Mouse (Mus musculus) NIH3T3 (cell line): Measurements from ENCODE around the gene Dennd4a.
A peak's percentile ranks its signal among the peaks of the same experiment; 100 is the strongest.

Experiments used
- DNase-seq: peaks from one replicate; pipeline ENCODE4 v3.0.0-alpha.2; 2012; ENCODE audit warnings: low read depth

Gene Dennd4a

DNA sequence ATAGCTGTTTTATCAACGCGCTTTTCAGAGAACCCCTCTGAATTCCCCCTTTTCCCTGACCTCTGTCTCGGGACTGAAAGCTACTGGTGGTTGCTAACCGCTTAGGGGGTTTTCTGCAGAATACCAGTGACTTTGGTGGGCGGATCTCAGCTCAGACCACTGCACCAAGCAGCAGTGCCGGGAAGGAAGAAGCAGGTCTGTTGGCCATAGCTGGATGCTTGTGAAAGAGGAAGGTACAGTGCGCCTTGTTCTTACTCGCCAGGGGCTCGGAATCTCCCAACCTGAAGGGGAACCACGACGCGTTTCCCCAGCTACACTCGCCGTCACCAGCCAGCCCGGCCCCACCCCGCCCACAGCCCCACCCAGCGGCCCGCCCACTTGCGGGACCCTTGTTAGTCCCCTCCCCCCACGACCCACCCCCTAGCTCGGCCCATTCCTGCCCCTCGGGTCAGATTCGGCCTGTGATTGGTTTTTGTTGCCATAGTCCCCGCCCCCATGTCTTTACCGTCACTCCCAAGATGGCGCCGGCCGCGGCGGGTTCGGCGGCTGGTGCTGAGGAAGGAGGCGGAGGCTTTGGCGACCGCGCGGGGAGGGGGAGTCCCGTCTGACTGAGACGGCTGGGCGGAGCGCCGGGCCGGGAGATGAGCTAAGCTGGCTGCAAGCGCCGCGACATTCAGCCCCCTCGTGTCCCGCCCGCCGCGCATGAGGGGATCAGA is at the start of gene Dennd4a:
TSS of gene Dennd4a (plus strand) at position 519 of the 716 bp plus-strand sequence.
- DNase-seq: peak; percentile 98

GRCm38 (mm10) chr9:64764824-64765223 is 46.3 kb upstream of the Dennd4a start:
- DNase-seq: no peak

GRCm38 (mm10) chr9:64766136-64766535 is 45.0 kb upstream of the Dennd4a start:
- DNase-seq: no peak

GRCm38 (mm10) chr9:64767796-64768195 is 43.3 kb upstream of the Dennd4a start:
- DNase-seq: no peak

- peak; percentile 72 for DNase-seq
Measured at GRCm38 (mm10) chr9:64769066-64769695, 42.0 kb upstream of the Dennd4a start.

- DNase-seq: no peak
Measured at GRCm38 (mm10) chr9:64769911-64770310, 41.2 kb upstream of the Dennd4a start.

- DNase-seq: no peak
Measured at GRCm38 (mm10) chr9:64770411-64770849, 40.7 kb upstream of the Dennd4a start.

- DNase-seq: no peak
Measured at GRCm38 (mm10) chr9:64771236-64771635, 39.9 kb upstream of the Dennd4a start.

DNA sequence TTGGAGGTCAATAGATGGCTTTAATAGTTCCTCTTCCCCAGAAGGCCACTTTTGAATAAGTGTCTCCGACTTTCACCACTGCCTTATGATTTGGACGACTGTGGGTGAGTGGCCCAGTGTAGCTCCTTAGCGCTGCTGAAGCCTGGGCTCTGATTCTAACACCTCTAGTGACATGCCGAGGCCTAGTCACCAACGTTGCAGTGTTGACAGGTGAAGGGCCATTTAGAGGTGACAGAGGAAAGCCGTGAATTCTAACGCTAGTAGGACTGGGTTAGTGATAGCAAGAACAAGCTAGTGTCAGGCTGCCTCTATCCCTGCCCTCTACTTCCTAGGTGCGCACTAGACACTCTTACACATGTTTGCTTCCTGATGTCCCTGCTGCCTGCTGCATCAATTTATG is 37.9 kb upstream of the Dennd4a start:
- DNase-seq: no peak

DNA sequence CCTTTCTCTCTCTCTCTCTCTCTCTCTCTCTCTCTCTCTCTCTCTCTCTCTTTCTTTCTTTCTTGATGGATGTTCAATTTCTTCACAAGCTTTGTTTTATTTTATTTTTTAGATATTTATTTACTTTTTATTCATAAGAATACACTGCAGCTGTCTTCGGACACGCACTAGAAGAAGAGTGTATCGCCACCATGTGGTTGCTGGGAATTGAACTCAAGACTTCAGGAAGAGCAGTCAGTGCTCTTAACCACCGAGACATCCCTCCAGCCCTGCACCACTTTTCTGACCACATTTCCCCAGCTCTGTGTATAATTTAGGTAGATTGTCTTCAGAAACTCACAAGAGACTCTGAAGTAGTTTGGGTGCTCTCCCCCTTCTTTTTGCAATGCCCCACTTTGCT is 37.2 kb upstream of the Dennd4a start:
- DNase-seq: peak; percentile 55

- no peak for DNase-seq
Measured at GRCm38 (mm10) chr9:64774411-64774811, 36.7 kb upstream of the Dennd4a start.

GRCm38 (mm10) chr9:64774883-64775282 is 36.3 kb upstream of the Dennd4a start:
- no peak for DNase-seq

DNA sequence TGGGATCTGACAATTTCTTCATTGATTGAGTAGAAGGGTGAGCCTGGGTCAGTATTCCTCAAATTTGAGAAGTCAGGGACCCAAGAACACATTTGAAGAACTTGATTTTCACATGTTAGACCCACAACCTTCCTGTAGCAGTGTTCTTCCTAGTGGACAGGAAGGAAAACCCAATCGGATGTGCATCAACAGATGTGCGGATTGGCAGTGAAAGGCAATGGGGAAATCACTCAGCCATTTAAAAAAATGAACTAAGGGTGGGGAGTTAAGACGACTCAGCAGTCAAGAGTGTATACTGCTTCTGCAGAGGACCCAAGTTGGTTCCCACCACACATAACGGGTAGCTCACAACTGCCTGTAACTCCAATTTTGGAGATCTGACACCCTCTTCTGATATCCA is 35.6 kb upstream of the Dennd4a start:
- peak; percentile 41 for DNase-seq

DNA sequence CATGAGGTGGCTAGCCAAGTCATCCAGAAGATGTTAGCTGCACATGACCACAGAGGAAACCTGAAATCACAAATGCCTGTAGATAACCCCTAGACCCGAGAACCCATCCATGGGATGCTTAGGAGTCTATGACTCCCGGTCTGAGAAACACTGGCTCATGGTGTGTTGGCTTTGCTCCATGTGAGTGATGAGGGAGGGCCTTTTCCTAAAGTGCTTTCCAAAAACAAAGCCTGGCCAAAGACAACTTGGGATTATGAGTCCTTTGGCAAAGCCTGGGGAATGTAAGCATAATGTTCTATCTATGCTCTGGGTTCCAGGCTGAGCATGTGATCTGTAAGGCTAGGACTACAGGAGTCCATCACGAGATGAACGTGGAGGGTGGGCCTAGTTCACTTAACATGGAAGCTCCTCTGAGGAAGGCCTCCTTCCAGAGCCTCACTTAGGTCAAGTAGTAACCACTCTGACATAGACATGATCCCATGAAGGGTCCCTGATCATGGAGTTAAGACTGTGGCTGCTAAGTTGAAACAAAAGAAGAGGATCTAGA is 33.6 kb upstream of the Dennd4a start:
- peak; percentile 96 for DNase-seq

GRCm38 (mm10) chr9:64778151-64778550 is 33.0 kb upstream of the Dennd4a start:
- peak; percentile 37 for DNase-seq

- peak; percentile 68 for DNase-seq
Measured at GRCm38 (mm10) chr9:64779628-64780027, 31.5 kb upstream of the Dennd4a start.

DNA sequence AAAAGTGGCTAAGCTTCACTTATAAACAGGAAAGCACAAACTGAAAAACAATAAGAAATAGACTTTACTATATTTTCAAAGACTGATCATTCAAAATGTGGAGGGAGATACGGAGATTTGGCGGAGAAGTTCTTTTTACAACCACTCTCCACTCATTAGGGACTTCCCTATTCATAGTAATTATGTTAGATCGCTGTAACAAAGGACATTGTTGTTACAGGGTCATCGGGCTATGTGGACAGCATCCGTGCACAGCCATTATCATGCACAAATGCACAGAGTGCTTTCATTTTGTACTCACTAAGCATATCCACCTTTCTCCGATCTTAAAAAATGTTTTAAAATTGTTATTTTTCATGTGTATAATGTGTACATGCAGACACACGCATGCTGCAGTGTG is 27.6 kb upstream of the Dennd4a start:
- no peak for DNase-seq

GRCm38 (mm10) chr9:64784841-64785240 is 26.3 kb upstream of the Dennd4a start:
- peak; percentile 92 for DNase-seq

- DNase-seq: no peak
Measured at GRCm38 (mm10) chr9:64786216-64786905, 24.8 kb upstream of the Dennd4a start.

GRCm38 (mm10) chr9:64788070-64788469 is 23.1 kb upstream of the Dennd4a start:
- DNase-seq: no peak

GRCm38 (mm10) chr9:64789341-64789761 is 21.8 kb upstream of the Dennd4a start:
- DNase-seq: no peak

DNA sequence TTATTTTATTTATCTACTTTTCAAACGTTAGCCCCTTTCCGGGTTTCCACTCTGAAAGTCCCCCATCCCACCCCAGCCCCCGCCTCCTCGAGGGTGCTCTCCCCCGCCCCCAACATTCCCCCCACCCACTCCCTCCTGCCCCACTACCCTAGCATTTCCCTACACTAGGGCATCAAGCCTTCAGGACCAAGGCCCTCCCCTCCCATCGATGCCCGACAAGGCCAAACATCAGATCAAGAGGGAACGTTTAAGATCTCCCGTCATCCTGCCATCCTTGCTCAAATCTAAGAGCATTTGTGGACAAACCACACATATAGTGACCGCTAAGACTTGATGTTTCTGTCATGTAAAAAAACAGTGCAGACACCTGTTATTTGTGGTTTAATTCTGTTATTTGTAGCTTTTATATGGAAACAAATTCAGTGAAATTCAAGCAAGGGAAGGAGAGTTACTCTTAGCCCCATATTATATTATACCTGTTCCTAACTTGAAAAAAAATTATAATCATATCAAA is 21.2 kb upstream of the Dennd4a start:
- no peak for DNase-seq
